Mouse (Mus musculus) CD4-positive, CD25-positive, alpha-beta regulatory T cell, adult 4 months (primary cell): Measurements from ENCODE around the gene Defb26. TPM values are rescaled to one million over a fixed set of nuclear protein-coding genes. Genes with fewer than 3 reads are reported as not detected.

Source experiments
- ATAC-seq: one replicate; pipeline ENCODE4 v1.8.0; 2017
- polyA plus RNA-seq, 2 experiments: library from polyadenylated mRNA; unstranded; fragments of 100-300 nt; shearing (Covaris generic); gene quantifications; one replicate each; pipeline ENCODE4 v1.2.1; 2017

The Defb26 gene
- not detected for polyA plus RNA-seq

GRCm38 (mm10) chr2:152511592-152511991 is at the start of gene Defb26:
Defb26 (minus strand) TSS chr2:152511692.
- ATAC-seq = no peak

DNA sequence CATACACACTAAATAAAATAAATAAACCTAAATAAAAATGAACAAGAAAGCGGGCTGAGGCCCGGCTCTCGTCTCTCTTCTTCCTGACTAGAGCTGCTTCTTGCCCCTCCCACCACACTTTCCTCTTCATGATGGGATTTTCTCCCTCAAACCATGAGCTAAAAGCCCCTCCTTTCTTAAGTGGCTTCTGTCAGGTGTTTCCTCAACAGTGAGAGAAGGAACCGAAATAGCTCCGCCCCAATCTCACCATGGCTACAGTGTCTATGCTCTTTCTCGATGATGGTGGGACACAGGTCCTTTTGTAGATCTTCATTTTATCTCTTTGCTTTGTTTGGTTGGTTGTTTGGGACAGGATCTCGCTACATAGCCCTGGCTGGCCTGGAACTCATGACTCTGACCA is 45.2 kb upstream of the Defb26 start:
- no peak for ATAC-seq

DNA sequence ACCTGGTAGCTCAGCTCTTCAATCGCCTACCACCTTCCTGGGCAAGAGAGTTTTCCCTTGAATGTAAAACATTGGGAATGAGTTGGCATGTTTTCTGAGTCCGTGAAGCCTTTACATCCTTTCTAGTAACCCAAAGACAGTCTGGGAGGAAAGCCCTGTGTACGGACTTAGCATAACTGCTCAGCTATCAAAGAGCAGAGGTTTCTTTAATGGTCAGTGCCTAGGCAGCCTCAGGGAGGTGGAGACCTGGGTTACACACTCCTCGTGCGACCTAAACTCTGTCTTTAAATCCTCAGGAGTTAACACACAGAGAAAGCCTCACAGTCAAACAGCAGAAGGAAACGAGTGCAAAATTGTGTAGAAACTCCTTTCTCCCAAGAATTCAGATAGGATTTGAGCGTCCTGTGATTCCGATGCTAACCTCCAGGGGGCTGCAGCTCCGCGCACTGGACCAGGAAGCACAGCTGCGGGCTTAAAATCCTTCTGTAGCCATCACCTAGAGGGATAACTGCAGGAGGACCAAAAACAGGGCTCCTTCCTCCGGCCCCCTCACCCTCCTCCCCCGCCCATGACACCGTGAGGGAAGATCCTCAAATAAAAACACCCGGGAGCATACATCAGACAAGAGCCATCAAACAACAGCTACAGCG is 42.4 kb upstream of the Defb26 start:
- no peak for ATAC-seq

GRCm38 (mm10) chr2:152548124-152548523 is 36.6 kb upstream of the Defb26 start:
- no peak for ATAC-seq

DNA sequence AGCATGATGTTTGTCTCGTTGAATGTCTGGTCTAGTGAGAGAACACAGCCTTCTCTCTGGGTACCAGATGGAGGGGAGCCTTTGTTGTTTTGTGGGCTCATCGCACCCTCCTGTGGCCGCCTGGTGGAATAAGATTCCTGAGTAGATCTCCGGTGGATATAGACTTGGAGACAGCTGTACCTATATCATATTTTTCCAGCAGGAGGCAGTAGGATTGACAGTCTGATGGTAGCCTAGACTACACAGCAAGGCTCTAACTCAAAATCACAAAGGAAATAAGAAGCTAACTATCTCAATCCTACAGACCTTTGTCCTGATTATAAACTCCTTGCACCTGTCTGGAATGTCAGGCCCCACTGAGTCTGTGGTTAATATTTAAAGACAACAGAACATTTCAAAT is 33.2 kb upstream of the Defb26 start:
- ATAC-seq = no peak

GRCm38 (mm10) chr2:152543478-152543877 is 32.0 kb upstream of the Defb26 start:
- ATAC-seq = no peak

GRCm38 (mm10) chr2:152542897-152543296 is 31.4 kb upstream of the Defb26 start:
- ATAC-seq = no peak

DNA sequence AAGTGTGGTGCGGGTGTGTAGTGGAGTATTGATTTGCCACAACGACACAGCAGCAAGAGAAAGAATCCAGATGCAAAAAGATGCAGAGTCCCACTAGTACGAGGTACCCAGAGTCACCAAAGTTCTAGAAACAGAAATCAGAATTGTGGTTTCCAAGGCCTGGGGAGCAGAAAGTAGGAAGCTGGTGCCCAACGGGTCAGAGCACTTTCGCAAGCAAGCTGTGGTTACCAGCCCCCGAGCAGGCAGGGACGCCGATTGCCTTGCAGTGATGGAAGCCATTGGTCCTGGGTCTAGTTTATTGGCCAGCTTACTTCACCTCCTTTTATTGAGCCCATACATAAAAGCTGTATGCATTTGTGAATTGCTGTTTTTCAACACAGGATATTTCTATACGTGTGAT is 30.5 kb upstream of the Defb26 start:
- ATAC-seq = no peak

DNA sequence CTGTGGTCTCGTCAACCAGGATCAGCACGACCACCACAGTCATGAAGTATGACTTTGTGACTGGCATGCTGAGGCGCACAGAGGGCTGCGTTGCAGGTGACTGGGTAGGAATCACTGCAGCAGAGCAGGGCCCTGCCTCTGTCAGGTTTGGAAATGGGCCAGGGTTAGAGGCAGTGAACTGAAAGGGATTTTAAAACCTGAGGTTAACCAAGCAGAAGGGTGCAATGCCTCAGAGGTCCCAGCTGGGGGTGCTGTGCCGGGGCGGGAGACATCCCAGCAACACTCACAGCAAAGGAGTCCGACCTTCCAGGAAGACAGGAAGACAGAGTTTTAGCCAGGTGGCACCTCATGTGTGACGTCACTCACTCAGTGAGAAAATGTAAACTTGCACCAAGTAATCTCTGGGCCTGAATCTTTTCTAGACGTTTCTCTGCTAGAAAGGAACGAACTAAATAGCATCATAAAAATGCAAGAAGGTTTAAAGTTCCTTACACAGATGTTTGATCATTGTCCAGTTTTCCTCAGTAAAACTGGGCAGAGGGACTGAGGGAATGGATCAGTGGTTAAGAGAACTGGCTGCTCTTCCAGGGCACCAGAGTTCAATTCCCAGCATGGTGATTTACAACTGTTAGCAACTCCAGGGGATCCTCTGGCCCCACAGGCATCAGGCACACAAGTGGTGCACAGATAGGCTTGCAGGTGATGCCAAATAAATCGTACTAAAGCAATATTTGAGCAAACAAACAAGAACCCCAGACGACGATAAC is 28.6 kb upstream of the Defb26 start, which contains the start of gene Defb29:
TSS of gene Defb29 (minus strand) at position 155 of the 767 bp plus-strand sequence.
- ATAC-seq = no peak

- no peak for ATAC-seq
These were observed 6.5 kb upstream of the Defb26 start, which contains the start of gene Defb28 for GRCm38 (mm10) chr2:152517981-152518380. Defb28 (plus strand) TSS chr2:152518255.

DNA sequence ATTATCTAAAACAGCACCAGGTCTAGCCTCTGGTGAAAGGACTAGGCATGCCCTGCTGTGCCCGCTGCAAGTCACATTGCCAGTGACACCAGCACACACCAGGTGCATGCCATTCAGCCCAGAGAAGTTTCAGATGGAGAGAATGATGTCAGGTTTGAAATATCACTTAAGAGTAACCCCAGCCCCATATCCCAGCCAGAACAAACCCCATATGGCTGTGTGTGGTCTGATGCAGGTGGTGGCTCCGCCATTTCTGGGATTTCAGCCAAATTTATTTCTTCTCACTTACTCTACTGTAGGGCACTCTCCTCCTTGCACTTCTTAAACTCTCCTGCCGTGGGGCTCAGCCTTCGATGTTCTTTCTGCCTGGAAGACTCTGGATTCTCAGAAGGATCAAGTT is 4.6 kb upstream of the Defb26 start:
- no peak for ATAC-seq

- no peak for ATAC-seq
These were observed 7.5 kb downstream of the Defb26 start for GRCm38 (mm10) chr2:152503950-152504349.

DNA sequence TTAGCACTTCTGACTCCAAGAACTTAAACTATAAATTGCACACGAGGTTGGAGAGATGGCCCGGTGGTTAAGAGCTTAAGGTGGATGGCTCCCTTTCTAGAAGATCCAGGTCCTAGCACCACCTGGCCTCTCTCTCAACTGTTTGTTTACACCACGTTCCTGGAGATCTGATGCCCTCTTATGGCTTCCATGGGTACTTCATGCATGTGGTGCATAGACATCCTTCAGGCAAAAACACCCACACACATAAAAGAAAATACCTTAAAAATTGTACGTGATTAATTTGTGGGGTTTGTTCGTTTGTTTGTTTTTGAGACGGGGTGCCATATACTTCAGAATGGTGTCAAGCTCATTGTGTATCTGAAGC is 10.6 kb downstream of the Defb26 start:
- no peak for ATAC-seq

DNA sequence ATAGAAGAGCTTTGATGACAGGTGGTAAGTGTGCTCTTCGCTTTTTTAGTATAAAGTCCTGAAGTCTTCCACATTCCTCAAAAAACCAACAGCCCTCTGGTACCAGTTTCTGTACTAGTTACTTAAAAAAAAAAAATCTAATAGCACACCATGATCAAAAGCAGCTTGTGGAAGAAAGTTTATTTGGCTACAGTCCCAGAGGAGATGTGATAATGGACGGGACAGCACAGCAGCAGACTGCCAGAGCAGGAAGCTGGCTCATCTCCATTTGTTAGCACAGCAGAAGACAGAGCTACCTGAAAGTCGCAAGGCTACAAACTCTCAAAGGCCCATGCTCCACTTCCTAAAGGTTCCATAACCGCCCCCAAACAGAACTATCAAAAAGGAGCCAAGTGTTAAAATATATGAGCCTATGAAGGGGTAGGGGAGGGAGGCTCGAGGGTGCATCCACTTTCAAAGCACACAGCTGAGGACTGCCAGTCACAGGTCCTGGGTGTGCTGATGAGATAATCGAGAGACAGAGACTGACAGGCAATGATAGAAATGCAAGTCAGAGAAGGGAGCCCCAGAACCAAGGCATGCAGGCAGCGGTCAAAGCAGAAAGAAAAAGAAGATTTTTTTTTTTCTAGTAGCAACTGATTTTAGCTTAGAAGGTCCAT is 11.2 kb downstream of the Defb26 start:
- no peak for ATAC-seq

- no peak for ATAC-seq
These were observed 13.5 kb downstream of the Defb26 start for GRCm38 (mm10) chr2:152498020-152498419.

- no peak for ATAC-seq
These were observed 18.3 kb downstream of the Defb26 start for GRCm38 (mm10) chr2:152493151-152493550.

DNA sequence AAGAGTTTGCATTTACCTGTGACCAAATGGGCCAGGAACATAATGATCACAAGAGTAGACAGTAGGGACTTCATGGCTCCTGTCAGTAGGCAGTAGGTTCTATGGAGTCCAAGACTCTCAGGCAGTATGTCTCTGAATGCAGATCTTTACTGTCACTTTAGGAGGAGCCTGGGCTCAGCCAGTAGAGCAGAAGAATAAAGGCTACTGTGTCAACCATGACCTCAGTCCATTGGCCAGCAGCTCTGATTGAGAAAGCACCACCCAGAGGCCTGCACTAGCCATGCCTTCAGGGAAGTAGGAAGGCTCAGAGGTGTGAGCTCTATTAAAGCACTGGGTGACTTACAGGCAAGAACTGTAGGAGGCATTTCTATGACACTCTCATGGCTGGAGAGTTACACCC is 21.5 kb downstream of the Defb26 start, which contains the start of gene Defb22:
TSS of gene Defb22 (minus strand) at position 101 of the 400 bp plus-strand sequence.
- no peak for ATAC-seq

- no peak for ATAC-seq
These were observed 24.5 kb downstream of the Defb26 start for GRCm38 (mm10) chr2:152487024-152487423.

GRCm38 (mm10) chr2:152481726-152482125 is 29.8 kb downstream of the Defb26 start:
- ATAC-seq = no peak

DNA sequence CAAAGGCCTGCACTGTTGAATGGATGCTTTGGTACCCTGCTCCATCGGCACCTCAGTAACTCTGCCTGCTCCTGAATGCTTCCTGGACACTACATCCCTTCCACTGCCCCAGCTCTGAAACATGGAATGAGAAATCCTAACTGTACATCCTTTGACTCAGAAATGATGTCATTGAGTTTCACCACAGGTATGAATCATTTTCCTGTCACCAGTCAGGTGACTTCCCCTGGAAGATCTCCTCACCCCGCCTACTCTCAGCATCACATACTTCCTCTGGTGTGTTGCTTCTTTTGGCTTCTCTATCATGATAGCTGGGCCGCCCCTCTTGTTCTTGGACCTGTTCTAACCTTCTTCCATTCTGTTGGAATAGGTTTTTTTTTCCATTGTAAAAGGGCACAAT is 30.6 kb downstream of the Defb26 start:
- ATAC-seq = no peak

DNA sequence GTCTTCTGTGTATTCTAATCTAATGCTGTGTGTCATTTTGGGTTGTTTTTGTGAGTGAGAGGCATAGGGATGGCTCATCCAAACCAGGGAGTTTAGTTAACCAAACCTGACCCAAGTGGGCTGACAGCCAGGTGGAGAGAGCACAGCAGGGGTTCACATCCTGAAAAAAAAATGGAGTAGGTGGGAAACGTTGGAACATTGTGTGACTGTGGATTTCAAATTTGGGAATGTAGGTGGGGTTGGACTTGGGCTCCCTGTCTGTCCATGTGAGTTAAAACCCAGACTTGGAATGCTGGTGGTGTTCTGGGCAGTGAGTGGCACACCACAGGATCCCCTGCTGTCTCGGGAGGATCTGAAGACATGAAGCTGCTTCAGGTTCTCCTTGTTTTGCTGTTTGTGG is 34.7 kb downstream of the Defb26 start, which contains the start of gene Defb20:
TSS of gene Defb20 (plus strand) at position 301 of the 400 bp plus-strand sequence.
- no peak for ATAC-seq

GRCm38 (mm10) chr2:152472434-152472833 is 39.1 kb downstream of the Defb26 start:
- no peak for ATAC-seq

DNA sequence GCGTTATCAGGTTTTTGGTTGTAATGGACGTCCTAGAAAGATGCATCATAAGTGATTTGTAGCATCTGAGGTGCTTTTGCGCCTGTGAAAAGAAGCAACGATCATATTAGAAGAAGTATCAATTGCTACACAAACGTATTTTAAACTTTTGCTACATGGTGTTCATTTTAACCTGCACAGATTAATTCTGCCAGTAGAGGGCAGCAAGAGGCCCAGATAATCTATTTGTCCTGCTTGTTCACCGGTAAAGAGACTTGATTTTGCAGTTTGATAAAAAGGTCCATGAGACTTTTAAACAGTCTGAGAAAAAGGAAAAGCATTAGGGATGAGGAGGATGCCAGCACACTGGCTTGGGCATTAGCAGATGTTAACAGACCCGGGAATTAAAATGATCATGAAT is 40.5 kb downstream of the Defb26 start:
- no peak for ATAC-seq
